Mouse (Mus musculus) heart, postnatal 25 days (tissue): ENCODE results near the gene Acyp2. TPM values are rescaled to one million over a fixed set of nuclear protein-coding genes. Genes with fewer than 3 reads are reported as not detected.
"Not testable (repeated sequence)": the region's sequence is repeated elsewhere in the genome, so short reads cannot be mapped to it uniquely, and the experiment has no call there.

Experiments used
- DNase-seq: peaks from one replicate; pipeline ENCODE4 v3.0.0; 2022; ENCODE audit warnings: low spot score
- intact Hi-C: fragments of 180-260 bp; cut with DNase I; formaldehyde crosslinking; loops from one replicate; pipeline ENCODE4 v1.15.1; 2025
- total RNA-seq, 2 experiments: library from RNA; stranded (reverse); gene quantifications; 2 replicates each; pipeline ENCODE4 v1.2.3; 2021

The Acyp2 gene
- 10 to 100 TPM; 74.2 to 80.7 TPM for total RNA-seq

- intact Hi-C loops = loop anchor here (5.0 kb wide), 2 partner anchors 67 to 382 kb away; partner anchors contain the start of gene Sptbn1
- DNase-seq = peak; percentile 83
Measured at GRCm38 (mm10) chr11:30649001-30649637, at the start of gene Acyp2. Gene Acyp2 (minus strand): TSS chr11:30649587.

GRCm38 (mm10) chr11:30689421-30689820, 40.0 kb upstream of the Acyp2 start:
- DNase-seq = no peak
- intact Hi-C loops = no loop called here

DNA sequence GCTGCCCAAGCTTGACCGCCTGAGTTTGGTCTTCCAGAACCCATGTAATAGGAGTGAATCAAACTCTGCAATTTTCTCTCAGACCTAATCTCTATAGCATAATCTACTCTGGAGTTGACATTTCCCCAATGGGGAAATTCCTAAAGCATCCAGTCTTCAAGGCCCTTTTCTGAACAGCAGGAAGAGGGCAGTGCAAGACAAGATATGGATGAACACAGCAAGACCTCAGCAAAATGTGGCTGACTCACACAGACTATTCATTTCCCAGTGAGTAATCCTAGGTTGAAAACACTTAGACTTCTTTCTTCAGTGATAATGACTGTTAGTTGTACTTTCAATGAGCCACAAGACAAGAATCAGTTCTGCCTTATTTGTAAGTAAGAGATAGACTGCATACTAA, 26.7 kb upstream of the Acyp2 start:
- no peak for DNase-seq
- intact Hi-C loops = no loop called here

DNA sequence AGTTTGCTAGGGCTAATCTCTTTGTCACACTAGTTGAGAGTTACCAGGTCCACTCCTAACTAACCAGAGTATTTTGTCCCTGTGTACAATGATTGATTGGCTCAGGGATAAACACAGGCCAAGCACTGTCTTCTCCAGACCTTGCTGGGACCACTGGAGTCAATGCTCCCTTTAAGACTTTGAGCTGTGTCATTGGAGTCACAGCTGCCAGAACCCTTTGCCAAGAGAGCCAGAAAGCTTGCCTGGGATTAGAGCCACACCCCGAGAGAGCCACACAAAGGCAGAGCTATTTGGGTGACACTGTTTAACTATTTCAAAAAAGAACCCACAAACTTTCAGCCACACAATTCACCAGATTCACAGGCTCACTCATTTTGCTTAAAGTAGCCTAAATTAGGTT, 23.3 kb upstream of the Acyp2 start:
- intact Hi-C loops = no loop called here
- DNase-seq = peak; percentile 26

- intact Hi-C loops = no loop called here
- DNase-seq = no peak
Measured at GRCm38 (mm10) chr11:30663001-30663400, 13.6 kb upstream of the Acyp2 start.

GRCm38 (mm10) chr11:30662591-30662990, 13.2 kb upstream of the Acyp2 start:
- no peak for DNase-seq
- intact Hi-C loops = no loop called here

GRCm38 (mm10) chr11:30657069-30657468, 7.7 kb upstream of the Acyp2 start:
- intact Hi-C loops = loop anchor here (5.0 to 10.0 kb wide), 8 partner anchors 175 to 795 kb away; partner anchors contain the start of gene Eml6
- no peak for DNase-seq

- DNase-seq = no peak
- intact Hi-C loops = loop anchor here (5.0 to 10.0 kb wide), 8 partner anchors 174 to 794 kb away; partner anchors contain the start of gene Eml6
Measured at GRCm38 (mm10) chr11:30656060-30656459, 6.7 kb upstream of the Acyp2 start.

DNA sequence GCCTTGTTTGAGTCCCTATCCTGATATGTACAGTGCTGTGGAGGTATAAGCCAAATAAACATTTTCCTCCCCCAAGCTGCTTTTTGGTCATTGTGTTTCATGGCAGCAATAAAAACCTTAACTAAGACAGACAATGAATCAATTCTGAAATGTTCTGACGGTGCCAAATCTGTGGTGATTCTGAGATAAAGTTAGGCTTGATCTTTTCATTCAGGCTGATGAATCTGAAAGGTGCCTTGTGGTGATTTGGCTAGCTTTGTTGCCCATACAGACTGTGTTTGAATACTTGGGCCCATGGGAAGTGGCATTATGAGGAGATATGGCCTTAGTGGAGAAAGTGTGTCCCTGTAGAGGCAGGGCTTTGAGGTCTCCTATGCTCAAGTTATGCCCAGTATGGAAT, 1.0 kb upstream of the Acyp2 start:
- intact Hi-C loops = loop anchor here (10.0 kb wide), 1 partner anchor 626 kb away; the partner anchor contains the start of gene Eml6
- no peak for DNase-seq

DNA sequence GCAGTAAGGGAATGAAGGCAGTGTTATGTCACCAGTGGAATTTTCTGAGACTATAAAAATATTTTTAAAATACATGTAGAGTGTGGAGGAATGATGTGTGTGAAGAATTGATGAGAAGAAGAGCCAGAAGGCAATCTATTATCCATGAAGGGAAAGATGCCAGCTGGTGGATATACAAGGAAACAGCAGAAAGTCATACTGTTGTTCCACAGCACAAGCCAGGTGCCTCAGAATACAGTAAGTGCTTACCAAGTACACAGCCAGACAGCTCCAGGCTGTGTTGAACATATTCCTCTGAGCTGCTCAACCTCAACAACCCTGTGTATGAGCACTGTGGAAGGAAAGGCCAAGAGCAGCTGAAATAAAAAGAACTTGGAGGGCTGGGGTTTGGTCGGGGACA, 13.7 kb downstream of the Acyp2 start:
- DNase-seq = no peak
- intact Hi-C loops = loop anchor here (10.0 kb wide), 1 partner anchor 101 kb away; no protein-coding TSS in a partner anchor

DNA sequence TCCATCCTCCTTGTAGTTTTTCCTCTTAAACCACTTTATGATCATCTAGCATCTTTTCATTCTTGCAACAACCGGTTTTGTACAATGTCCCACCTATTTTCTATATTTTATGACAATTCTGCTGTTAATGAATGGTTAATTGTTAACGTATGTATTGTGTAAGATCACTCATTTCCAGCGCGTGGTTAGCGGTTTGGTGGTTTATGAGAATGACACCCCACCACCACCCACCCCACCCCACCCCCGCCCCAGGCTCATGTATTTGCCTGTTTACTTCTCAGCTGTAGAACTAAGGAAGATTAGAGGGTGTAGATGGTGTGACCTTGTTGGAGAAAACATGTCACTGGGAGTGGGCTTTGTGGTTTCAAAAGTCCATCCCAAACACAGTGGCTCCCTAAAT, 18.9 kb downstream of the Acyp2 start:
- intact Hi-C loops = loop anchor here (10.0 kb wide), 1 partner anchor 96 kb away; no protein-coding TSS in a partner anchor
- no peak for DNase-seq

DNA sequence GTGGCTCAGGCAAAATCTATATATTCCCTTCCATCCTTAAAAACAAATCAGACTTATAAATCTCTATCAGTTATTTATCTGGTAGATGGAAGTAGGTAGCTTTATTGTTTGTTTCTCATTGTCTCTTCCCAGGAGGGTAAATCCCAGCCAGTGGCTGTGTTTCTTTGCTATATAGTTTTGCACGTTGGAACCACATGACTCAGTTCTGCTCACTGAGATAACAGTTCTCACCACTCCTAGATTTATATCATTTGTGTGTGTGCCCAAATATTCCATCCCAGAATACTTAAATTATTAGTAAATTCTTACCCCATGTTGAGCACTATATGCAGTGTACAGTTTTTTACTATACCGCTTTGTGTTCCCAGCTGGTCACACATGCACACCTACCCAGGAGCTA, 26.2 kb downstream of the Acyp2 start:
- DNase-seq = no peak
- intact Hi-C loops = no loop called here

DNA sequence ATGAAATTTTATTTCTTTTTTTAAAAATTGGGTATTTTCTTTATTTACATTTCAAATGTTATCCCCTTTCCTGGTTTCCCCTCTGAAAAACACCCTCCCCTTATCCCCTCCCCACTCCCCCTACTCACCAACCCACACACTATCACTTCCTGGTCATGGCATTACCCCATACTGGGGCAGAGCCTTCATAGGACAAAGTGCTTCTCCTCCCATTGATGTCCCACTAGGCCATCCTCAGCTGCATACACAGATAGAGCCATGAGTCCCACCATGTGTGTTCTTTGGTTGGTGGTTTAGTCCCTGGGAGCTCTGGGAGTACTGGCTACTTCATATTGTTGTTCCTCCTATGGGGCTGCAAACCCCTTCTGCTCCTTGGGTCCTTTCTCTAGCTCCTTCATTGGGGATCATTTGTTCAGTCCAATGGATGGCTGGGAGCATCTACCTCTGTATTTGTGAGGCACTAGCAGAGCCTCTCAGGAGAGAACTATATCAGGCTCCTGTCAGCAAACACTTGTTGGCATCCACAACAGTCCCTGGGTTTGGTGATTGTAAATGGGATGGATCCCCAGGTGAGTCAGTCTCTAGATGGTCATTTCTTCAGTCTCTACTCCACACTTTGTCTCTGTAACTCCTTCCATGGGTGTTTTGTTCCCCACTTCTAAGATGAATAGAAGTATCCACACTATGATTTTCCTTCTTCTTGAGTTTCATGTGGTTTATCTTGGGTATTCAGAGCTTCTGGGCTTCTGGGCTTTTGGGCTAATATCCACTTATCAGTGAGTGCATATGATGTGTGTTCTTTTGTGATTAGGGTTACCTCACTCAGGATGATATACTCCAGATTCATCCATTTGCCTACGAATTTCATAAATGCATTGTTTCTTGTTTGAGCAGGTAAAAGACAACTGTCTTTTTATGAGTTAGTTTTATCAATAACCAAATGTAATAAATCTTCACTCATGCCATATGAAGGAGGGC, 27.7 kb downstream of the Acyp2 start:
- intact Hi-C loops, DNase-seq: not testable (repeated sequence)

DNA sequence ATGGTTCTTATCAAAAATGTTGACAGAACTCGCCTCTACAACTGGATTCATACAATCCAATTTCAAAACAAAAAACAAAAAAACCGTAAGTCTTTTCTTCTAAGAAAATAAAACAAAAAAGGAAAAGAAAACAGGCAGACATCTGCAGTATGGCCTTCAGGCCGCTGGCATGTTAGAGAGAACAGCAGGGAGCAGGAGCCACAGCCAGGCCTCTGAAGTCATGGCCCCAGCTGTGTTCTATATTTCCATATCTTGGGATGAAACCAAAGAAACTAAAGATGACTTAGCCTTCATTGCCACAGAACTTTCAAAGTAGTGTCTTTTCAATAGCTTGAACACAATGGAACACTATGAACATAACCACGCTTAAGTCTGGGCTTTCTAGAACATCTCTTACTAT, 31.2 kb downstream of the Acyp2 start:
- intact Hi-C loops = no loop called here

GRCm38 (mm10) chr11:30617571-30618097, 31.8 kb downstream of the Acyp2 start:
- no peak for DNase-seq
- intact Hi-C loops = no loop called here

More for the DNA sequence above, 31.2 kb downstream of the Acyp2 start:
- no peak for DNase-seq

GRCm38 (mm10) chr11:30615977-30616376, 33.4 kb downstream of the Acyp2 start:
- no peak for DNase-seq
- intact Hi-C loops = no loop called here

DNA sequence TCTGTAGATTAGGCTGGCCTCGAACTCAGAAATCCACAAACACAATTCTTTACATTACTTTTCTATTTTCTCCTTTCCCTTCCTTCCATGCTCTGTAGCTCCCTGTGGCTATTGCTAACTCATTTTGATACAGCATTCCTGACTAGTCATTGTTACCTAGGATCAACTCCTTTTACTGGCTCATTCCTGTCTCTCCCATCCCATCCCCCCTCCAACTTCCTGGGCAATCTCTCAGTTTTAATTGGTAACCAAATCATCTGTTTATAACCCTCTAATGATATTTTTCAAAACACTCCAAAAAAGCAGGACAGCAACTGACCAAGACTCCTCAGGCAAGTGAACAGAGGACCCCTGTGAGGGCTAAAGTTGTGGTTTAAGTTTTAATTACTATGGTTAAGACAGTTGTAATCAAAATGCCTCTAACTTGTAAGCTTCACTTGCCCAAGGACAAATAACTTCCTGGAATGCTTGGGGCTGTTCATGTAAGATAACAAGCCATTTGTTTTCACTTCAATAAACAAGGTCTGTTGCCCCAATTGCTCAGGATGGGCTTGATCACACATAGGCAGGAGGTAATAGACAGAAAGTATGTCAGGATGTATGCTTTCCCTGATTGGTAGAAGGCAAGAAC, 35.4 kb downstream of the Acyp2 start:
- no peak for DNase-seq
- intact Hi-C loops = no loop called here

GRCm38 (mm10) chr11:30612699-30613098, 36.7 kb downstream of the Acyp2 start:
- intact Hi-C loops = no loop called here
- no peak for DNase-seq

GRCm38 (mm10) chr11:30609247-30609646, 40.1 kb downstream of the Acyp2 start:
- intact Hi-C loops = no loop called here
- DNase-seq = no peak
